Mouse (Mus musculus): ENCODE data around the gene Ngef. TPM values are rescaled to one million over a fixed set of nuclear protein-coding genes. Genes with fewer than 3 reads are reported as not detected.

Ngef gene
- total and polyA plus RNA-seq, 3 experiments = 0.16 TPM; not detected in 2

DNA sequence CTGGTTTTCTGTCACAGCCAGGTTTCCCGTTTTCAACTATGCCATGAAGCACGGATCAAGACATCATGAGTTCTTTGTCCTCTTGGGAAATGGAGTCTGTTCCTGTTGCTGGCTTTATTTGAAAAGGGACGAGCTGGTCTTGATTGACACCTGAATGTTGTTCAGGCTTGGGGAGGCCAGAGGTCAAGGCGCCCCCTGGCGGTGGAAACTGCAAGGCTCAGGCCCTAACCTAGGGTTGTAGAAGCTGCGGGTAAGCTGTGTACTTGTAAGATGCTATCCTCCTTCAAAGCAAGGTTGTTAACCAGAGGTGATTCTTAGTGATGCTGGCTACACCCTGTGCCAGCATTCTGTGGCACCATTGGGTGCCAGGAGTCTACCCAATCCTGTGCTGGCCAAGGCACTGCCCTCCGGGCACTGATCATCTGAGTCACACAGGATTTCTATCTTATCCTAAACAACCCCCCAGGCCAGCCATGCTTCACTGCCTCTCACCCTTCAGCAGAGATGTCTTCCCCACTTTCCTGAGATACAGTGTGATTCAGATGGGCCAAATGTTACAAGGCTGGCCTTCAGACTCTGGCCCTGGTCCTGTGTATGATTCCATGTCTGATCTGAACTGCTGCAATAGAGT, 34.9 kb upstream of the Ngef start:
- Histone ChIP-seq H3K4me1 (ENCODE audit: insufficient read depth, low read depth, low read length) (peaks cover 11% of the 10 kb centered on the region; the same call in 1 of the 2 replicates), H3K9me3 (replicated peaks) (no peaks in the 10 kb centered on the region), H3K4me3 (ENCODE audit: low read depth, low read length) (no peak overlapping the region), H3K27me3 (ENCODE audit: insufficient read depth, low read length) (peaks cover 67% of the 10 kb centered on the region), H3K36me3 (replicated peaks) (no peaks in the 10 kb centered on the region)
- peak; percentile 47; the same call in 1 of the 2 replicates for ATAC-seq (ENCODE audit: extremely low read depth, insufficient number of reproducible peaks, low FRiP score, poor library complexity, severe bottlenecking)
- peak; percentile 97 for TF ChIP-seq CTCF (IDR thresholded peaks at IDR 0.05; ENCODE audit: low read depth, low read length)
- no peak for TF ChIP-seq POLR2AphosphoS5 (IDR thresholded peaks at IDR 0.05; ENCODE audit: insufficient replicate concordance, low read depth, low read length)
- DNase-seq (ENCODE audit: low spot score) = peak; percentile 70

GRCm38 (mm10) chr1:87607385-87608091, 33.9 kb upstream of the Ngef start:
- Histone ChIP-seq H3K27me3 (ENCODE audit: insufficient read depth, low read length) (peaks cover 73% of the 10 kb centered on the region), H3K4me1 (ENCODE audit: insufficient read depth, low read depth, low read length) (peaks cover 11% of the 10 kb centered on the region; the same call in 1 of the 2 replicates), H3K9me3 (replicated peaks) (no peaks in the 10 kb centered on the region), H3K4me3 (ENCODE audit: low read depth, low read length) (no peak overlapping the region), H3K36me3 (replicated peaks) (no peaks in the 10 kb centered on the region)
- TF ChIP-seq TAL1 (conservative IDR thresholded peaks at IDR 0.05; ENCODE audit: low read depth, low read length) = no peak
- TF ChIP-seq GATA1 (IDR thresholded peaks at IDR 0.05; ENCODE audit: borderline replicate concordance, low read length) = no peak
- no peak for TF ChIP-seq CTCF (IDR thresholded peaks at IDR 0.05; ENCODE audit: low read depth, low read length)
- no peak for TF ChIP-seq POLR2AphosphoS5 (IDR thresholded peaks at IDR 0.05; ENCODE audit: insufficient replicate concordance, low read depth, low read length)
- TF ChIP-seq GATA2 (IDR thresholded peaks at IDR 0.05; ENCODE audit: borderline replicate concordance, low read depth, low read length) = no peak
- ATAC-seq (ENCODE audit: extremely low read depth, insufficient number of reproducible peaks, low FRiP score, poor library complexity, severe bottlenecking) = no peak
- no peak for DNase-seq (ENCODE audit: low spot score)

DNA sequence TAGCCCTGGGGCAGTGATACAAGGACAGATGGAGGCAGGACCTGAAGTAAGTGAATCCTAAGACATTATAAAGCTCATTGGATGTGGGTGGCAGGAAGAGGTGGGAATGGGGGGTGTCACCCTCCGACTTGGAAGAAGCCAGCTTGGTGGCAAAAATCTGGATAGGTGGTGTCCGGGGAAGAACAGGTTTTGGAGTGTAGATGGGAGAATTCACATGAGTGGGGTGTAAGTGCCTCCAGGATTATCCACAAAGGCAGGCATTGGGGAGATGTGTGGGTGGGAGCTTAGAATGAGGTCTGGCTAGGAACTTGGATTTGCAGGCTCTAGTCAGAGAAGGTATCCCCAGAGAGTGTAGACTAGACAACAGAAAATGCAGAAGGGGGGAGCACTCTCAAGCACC, 31.6 kb upstream of the Ngef start:
- Histone ChIP-seq H3K4me3 (ENCODE audit: low read depth, low read length) (no peak overlapping the region), H3K4me1 (ENCODE audit: insufficient read depth, low read depth, low read length) (peaks cover 11% of the 10 kb centered on the region; the same call in 1 of the 2 replicates), H3K9me3 (replicated peaks) (no peaks in the 10 kb centered on the region), H3K27me3 (ENCODE audit: insufficient read depth, low read length) (peaks cover 76% of the 10 kb centered on the region), H3K36me3 (replicated peaks) (no peaks in the 10 kb centered on the region)
- DNase-seq (ENCODE audit: low spot score) = no peak
- TF ChIP-seq GATA2 (IDR thresholded peaks at IDR 0.05; ENCODE audit: borderline replicate concordance, low read depth, low read length) = no peak
- no peak for TF ChIP-seq POLR2AphosphoS5 (IDR thresholded peaks at IDR 0.05; ENCODE audit: insufficient replicate concordance, low read depth, low read length)
- TF ChIP-seq TAL1 (conservative IDR thresholded peaks at IDR 0.05; ENCODE audit: low read depth, low read length) = no peak
- no peak for TF ChIP-seq GATA1 (IDR thresholded peaks at IDR 0.05; ENCODE audit: borderline replicate concordance, low read length)
- no peak for TF ChIP-seq CTCF (IDR thresholded peaks at IDR 0.05; ENCODE audit: low read depth, low read length)
- ATAC-seq (ENCODE audit: extremely low read depth, insufficient number of reproducible peaks, low FRiP score, poor library complexity, severe bottlenecking) = no peak

- TF ChIP-seq TAL1 (conservative IDR thresholded peaks at IDR 0.05; ENCODE audit: low read depth, low read length) = no peak
- no peak for TF ChIP-seq GATA1 (IDR thresholded peaks at IDR 0.05; ENCODE audit: borderline replicate concordance, low read length)
- TF ChIP-seq GATA2 (IDR thresholded peaks at IDR 0.05; ENCODE audit: borderline replicate concordance, low read depth, low read length) = no peak
- no peak for TF ChIP-seq POLR2AphosphoS5 (IDR thresholded peaks at IDR 0.05; ENCODE audit: insufficient replicate concordance, low read depth, low read length)
- TF ChIP-seq CTCF (IDR thresholded peaks at IDR 0.05; ENCODE audit: low read depth, low read length) = no peak
- Histone ChIP-seq H3K4me3 (ENCODE audit: low read depth, low read length) (no peak overlapping the region), H3K9me3 (replicated peaks) (no peaks in the 10 kb centered on the region), H3K4me1 (ENCODE audit: insufficient read depth, low read depth, low read length) (peaks cover 11% of the 10 kb centered on the region; the same call in 1 of the 2 replicates), H3K27me3 (ENCODE audit: insufficient read depth, low read length) (peaks cover 80% of the 10 kb centered on the region), H3K36me3 (replicated peaks) (no peaks in the 10 kb centered on the region)
- ATAC-seq (ENCODE audit: extremely low read depth, insufficient number of reproducible peaks, low FRiP score, poor library complexity, severe bottlenecking) (no peak), DNase-seq (ENCODE audit: low spot score) (no peak)
Measured at GRCm38 (mm10) chr1:87603389-87603788, 29.7 kb upstream of the Ngef start.

DNA sequence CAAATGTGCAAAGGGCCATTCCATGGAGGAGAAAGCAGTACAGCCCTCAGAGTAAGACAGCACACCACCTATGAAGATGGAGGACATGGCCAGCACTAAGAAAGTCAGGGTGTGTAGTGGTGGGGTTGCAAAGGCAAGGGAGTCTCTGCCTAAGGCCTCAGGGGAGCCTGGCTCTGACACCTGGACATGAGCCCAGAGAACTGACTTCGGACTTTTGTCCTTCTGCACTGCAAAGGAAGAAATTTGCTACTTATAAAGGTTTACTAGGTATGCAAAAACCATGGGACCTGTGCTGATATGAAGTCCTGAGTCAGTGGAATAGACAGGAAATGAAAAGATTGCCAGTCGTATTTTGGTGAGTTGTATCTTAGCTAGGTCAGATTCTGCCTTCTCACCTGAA, 28.1 kb upstream of the Ngef start:
- Histone ChIP-seq H3K27me3 (ENCODE audit: insufficient read depth, low read length) (peaks cover 79% of the 10 kb centered on the region), H3K9me3 (replicated peaks) (no peaks in the 10 kb centered on the region), H3K4me1 (ENCODE audit: insufficient read depth, low read depth, low read length) (no peaks in the 10 kb centered on the region), H3K4me3 (ENCODE audit: low read depth, low read length) (no peak overlapping the region), H3K36me3 (replicated peaks) (no peaks in the 10 kb centered on the region)
- no peak for DNase-seq (ENCODE audit: low spot score)
- TF ChIP-seq TAL1 (conservative IDR thresholded peaks at IDR 0.05; ENCODE audit: low read depth, low read length) (no peak), CTCF (IDR thresholded peaks at IDR 0.05; ENCODE audit: low read depth, low read length) (no peak), GATA2 (IDR thresholded peaks at IDR 0.05; ENCODE audit: borderline replicate concordance, low read depth, low read length) (no peak), POLR2AphosphoS5 (IDR thresholded peaks at IDR 0.05; ENCODE audit: insufficient replicate concordance, low read depth, low read length) (no peak), GATA1 (IDR thresholded peaks at IDR 0.05; ENCODE audit: borderline replicate concordance, low read length) (no peak)
- no peak for ATAC-seq (ENCODE audit: extremely low read depth, insufficient number of reproducible peaks, low FRiP score, poor library complexity, severe bottlenecking)

DNA sequence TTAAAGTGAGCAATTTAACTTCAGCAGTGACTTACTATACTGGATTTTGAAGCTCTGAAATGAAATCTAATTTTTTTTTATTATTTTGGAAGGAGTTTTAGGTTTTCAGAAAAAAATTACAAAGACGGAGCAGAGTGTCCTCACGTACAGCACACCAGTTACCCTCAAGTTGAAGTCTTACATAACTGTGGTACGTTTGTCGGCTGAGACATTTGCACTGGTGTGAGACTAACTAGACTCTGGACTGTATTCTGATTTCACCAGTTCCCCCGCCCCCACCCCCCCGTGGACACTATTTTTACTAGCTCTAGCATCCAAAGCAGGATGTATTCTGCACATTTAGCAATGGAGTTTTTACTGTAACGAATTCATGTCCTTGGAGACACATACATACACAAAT, 26.9 kb upstream of the Ngef start:
- H3K9me3 ChIP-seq (replicated peaks) = no peaks in the 10 kb centered on the region
- no peak overlapping the region for H3K4me3 ChIP-seq (ENCODE audit: low read depth, low read length)
- no peaks in the 10 kb centered on the region for H3K4me1 ChIP-seq (ENCODE audit: insufficient read depth, low read depth, low read length)
- H3K27me3 ChIP-seq (ENCODE audit: insufficient read depth, low read length) = peaks cover 72% of the 10 kb centered on the region
- no peak for TF ChIP-seq GATA1 (IDR thresholded peaks at IDR 0.05; ENCODE audit: borderline replicate concordance, low read length)
- TF ChIP-seq GATA2 (IDR thresholded peaks at IDR 0.05; ENCODE audit: borderline replicate concordance, low read depth, low read length) = no peak
- no peak for TF ChIP-seq POLR2AphosphoS5 (IDR thresholded peaks at IDR 0.05; ENCODE audit: insufficient replicate concordance, low read depth, low read length)
- TF ChIP-seq TAL1 (conservative IDR thresholded peaks at IDR 0.05; ENCODE audit: low read depth, low read length) = no peak
- no peak for TF ChIP-seq CTCF (IDR thresholded peaks at IDR 0.05; ENCODE audit: low read depth, low read length)
- DNase-seq (ENCODE audit: low spot score) (no peak), ATAC-seq (ENCODE audit: extremely low read depth, insufficient number of reproducible peaks, low FRiP score, poor library complexity, severe bottlenecking) (no peak)
- H3K36me3 ChIP-seq (replicated peaks) = no peaks in the 10 kb centered on the region
